Mouse (Mus musculus): ENCODE results near the gene E2f8.

GRCm38 (mm10) chr7:48880591-48881481 lies 560 bp downstream of the E2f8 start:
- no peak for TF ChIP-seq CTCF (IDR thresholded peaks at IDR 0.05; ENCODE audit: borderline replicate concordance, extremely low read depth, insufficient read depth, insufficient read length)
- no peak; the same call in 1 of the 2 replicates for TF ChIP-seq POLR2A (IDR thresholded peaks at IDR 0.05; ENCODE audit: borderline replicate concordance, extremely low read depth, insufficient read depth, insufficient read length, poor library complexity, severe bottlenecking)

Data from brain, embryonic 14.5 days (tissue).